Mouse (Mus musculus): Measurements from ENCODE around the gene Sik2.

DNA sequence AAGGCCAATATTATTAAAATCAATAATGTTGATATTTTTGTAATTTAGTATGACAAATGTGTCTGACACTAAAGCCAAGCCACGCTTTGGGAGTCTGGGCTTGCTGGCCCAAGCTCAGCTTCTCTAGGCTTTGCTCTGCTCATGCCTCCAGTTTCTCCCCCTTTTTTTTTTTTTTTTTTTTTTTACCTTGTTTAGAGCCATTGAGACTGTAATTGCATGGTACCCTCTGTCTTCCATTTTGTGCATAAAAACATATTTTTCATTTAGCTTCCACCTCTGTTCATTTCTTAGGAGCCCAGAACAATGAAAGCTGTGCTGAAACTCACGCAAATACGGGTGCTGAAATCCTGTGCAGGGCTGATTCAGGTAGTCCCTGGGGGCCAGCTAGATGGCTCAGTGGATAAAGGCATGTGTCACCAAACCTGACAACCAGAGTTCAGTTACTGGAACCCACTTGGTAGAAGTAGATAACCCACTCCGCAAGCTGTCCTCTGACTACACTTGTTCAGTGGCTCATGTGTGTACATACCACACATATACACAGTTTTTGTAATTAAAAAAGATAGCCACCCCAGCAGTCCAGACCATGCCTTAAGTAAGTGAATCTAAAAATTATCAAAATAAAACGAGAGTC lies 153.6 kb downstream of the Sik2 start:
- TF ChIP-seq POLR2A (IDR thresholded peaks at IDR 0.05; ENCODE audit: borderline replicate concordance, control insufficient read depth, low read depth, low read length), result no peak
- no peak for TF ChIP-seq CTCF (IDR thresholded peaks at IDR 0.05; ENCODE audit: control insufficient read depth, insufficient read depth, low read length)
